In genomic region chr8:9200099-9200498, GRCm38 (mm10) we compare ENCODE assay signal across 16 mouse cellular contexts.
DNase-seq lines count a peak whose midpoint lies in the region; ATAC-seq lines count a peak whose summit lies in the region.
"Had no signal": no experiment of that assay in that cellular context is flagged by ENCODE, and none has a peak within 500 bp of the region (broad histone marks: within the 10 kb centered on the region; RNA-seq: fewer than 3 reads in every experiment).

No protein-coding gene starts in this region.

- ATAC-seq in forebrain, embryonic 16.5 days: peak; percentile 34; the same call in 1 of the 2 replicates
- no peak for ATAC-seq in forebrain, embryonic 13.5 days
- ATAC-seq in midbrain, embryonic 11.5 days (ENCODE audit: low FRiP score): peak; percentile 44; the same call in 1 of the 2 replicates
- no peak for ATAC-seq in midbrain, embryonic 14.5 days (ENCODE audit: low FRiP score, low TSS enrichment)
- ATAC-seq in limb, embryonic 13.5 days (ENCODE audit: low FRiP score, low read depth): 0 out of 2 replicates have a peak, but pooled peaks have one; percentile 24
- ATAC-seq in neural tube, embryonic 15.5 days (ENCODE audit: low FRiP score): peak; percentile 58; the same call in 1 of the 2 replicates
- ATAC-seq: CD4-positive, CD25-positive, alpha-beta regulatory T cell, adult 4 months; intestine, embryonic 16.5 days had no signal

- no peak overlapping the region for H3K9ac ChIP-seq in forebrain, embryonic 16.5 days (replicated peaks; ENCODE audit: low read depth, low read length)
- no peak overlapping the region for H3K9ac ChIP-seq in forebrain, embryonic 13.5 days
- H3K9ac ChIP-seq in midbrain, embryonic 11.5 days (ENCODE audit: low read length): no peak overlapping the region
- H3K9ac ChIP-seq in midbrain, embryonic 14.5 days (replicated peaks; ENCODE audit: low read length): no peak overlapping the region
- H3K9ac ChIP-seq in limb, embryonic 13.5 days: no peak overlapping the region
- H3K9ac ChIP-seq in neural tube, embryonic 15.5 days (replicated peaks): no peak overlapping the region

- H3K27me3 ChIP-seq in forebrain, embryonic 16.5 days (replicated peaks; ENCODE audit: control insufficient read depth, insufficient read depth, low read length): no peaks in the 10 kb centered on the region
- H3K27me3 ChIP-seq in forebrain, embryonic 13.5 days: no peaks in the 10 kb centered on the region
- H3K27me3 ChIP-seq in midbrain, embryonic 11.5 days (ENCODE audit: control insufficient read depth, insufficient read depth, low read length): no peaks in the 10 kb centered on the region
- H3K27me3 ChIP-seq in midbrain, embryonic 14.5 days (ENCODE audit: control insufficient read depth, insufficient read depth, low read length): no peaks in the 10 kb centered on the region
- H3K27me3 ChIP-seq in limb, embryonic 13.5 days: no peaks in the 10 kb centered on the region
- no peaks in the 10 kb centered on the region for H3K27me3 ChIP-seq in neural tube, embryonic 15.5 days (replicated peaks)

- no peaks in the 10 kb centered on the region; the same call in 1 of the 2 replicates for H3K4me1 ChIP-seq in forebrain, embryonic 16.5 days (replicated peaks; ENCODE audit: control insufficient read depth, insufficient read depth, low read length)
- peaks cover 12% of the 10 kb centered on the region for H3K4me1 ChIP-seq in forebrain, embryonic 13.5 days
- H3K4me1 ChIP-seq in midbrain, embryonic 11.5 days (ENCODE audit: control insufficient read depth, insufficient read depth, low read length): no peaks in the 10 kb centered on the region; the same call in 1 of the 2 replicates
- H3K4me1 ChIP-seq in midbrain, embryonic 14.5 days (ENCODE audit: control insufficient read depth, insufficient read depth, low read length): no peaks in the 10 kb centered on the region
- peaks cover 19% of the 10 kb centered on the region for H3K4me1 ChIP-seq in limb, embryonic 13.5 days
- no peaks in the 10 kb centered on the region for H3K4me1 ChIP-seq in neural tube, embryonic 15.5 days

- no peaks in the 10 kb centered on the region for H3K36me3 ChIP-seq in forebrain, embryonic 16.5 days (ENCODE audit: control insufficient read depth, insufficient read depth)
- H3K36me3 ChIP-seq in forebrain, embryonic 13.5 days (ENCODE audit: poor library complexity, severe bottlenecking): no peaks in the 10 kb centered on the region
- H3K36me3 ChIP-seq in midbrain, embryonic 11.5 days (ENCODE audit: control insufficient read depth, insufficient read depth, low read length): no peaks in the 10 kb centered on the region
- no peaks in the 10 kb centered on the region for H3K36me3 ChIP-seq in midbrain, embryonic 14.5 days (ENCODE audit: control insufficient read depth, insufficient read depth, low read length)
- H3K36me3 ChIP-seq in limb, embryonic 13.5 days: no peaks in the 10 kb centered on the region
- H3K36me3 ChIP-seq in neural tube, embryonic 15.5 days: no peaks in the 10 kb centered on the region

- no peaks in the 10 kb centered on the region for H3K9me3 ChIP-seq in forebrain, embryonic 16.5 days (ENCODE audit: control insufficient read depth, low read length)
- no peaks in the 10 kb centered on the region for H3K9me3 ChIP-seq in forebrain, embryonic 13.5 days (replicated peaks)
- H3K9me3 ChIP-seq in midbrain, embryonic 11.5 days (ENCODE audit: control insufficient read depth, low read length): no peaks in the 10 kb centered on the region
- no peaks in the 10 kb centered on the region for H3K9me3 ChIP-seq in midbrain, embryonic 14.5 days (ENCODE audit: control insufficient read depth, low read length)
- no peaks in the 10 kb centered on the region for H3K9me3 ChIP-seq in limb, embryonic 13.5 days
- no peaks in the 10 kb centered on the region for H3K9me3 ChIP-seq in neural tube, embryonic 15.5 days (replicated peaks)

- no peak overlapping the region for H3K27ac ChIP-seq in forebrain, embryonic 16.5 days (ENCODE audit: low read length)
- no peak overlapping the region for H3K27ac ChIP-seq in forebrain, embryonic 13.5 days
- H3K27ac ChIP-seq in midbrain, embryonic 11.5 days (ENCODE audit: low read depth, low read length): no peak overlapping the region
- no peak overlapping the region for H3K27ac ChIP-seq in midbrain, embryonic 14.5 days (replicated peaks; ENCODE audit: low read depth, low read length)
- no peak overlapping the region for H3K27ac ChIP-seq in limb, embryonic 13.5 days
- no peak overlapping the region for H3K27ac ChIP-seq in neural tube, embryonic 15.5 days (replicated peaks)
- H3K27ac ChIP-seq: left cerebral cortex, adult 2 months had no signal

- no peak overlapping the region for H3K4me3 ChIP-seq in forebrain, embryonic 16.5 days (replicated peaks; ENCODE audit: low read length)
- no peak overlapping the region for H3K4me3 ChIP-seq in forebrain, embryonic 13.5 days
- H3K4me3 ChIP-seq in midbrain, embryonic 11.5 days (ENCODE audit: low read depth, low read length): no peak overlapping the region
- no peak overlapping the region for H3K4me3 ChIP-seq in midbrain, embryonic 14.5 days (replicated peaks; ENCODE audit: low read depth, low read length)
- no peak overlapping the region for H3K4me3 ChIP-seq in limb, embryonic 13.5 days
- no peak overlapping the region for H3K4me3 ChIP-seq in neural tube, embryonic 15.5 days (replicated peaks)
- H3K4me3 ChIP-seq: left cerebral cortex, adult 2 months had no signal

- no peak overlapping the region for H3K4me2 ChIP-seq in forebrain, embryonic 16.5 days (ENCODE audit: low read length)
- no peak overlapping the region for H3K4me2 ChIP-seq in forebrain, embryonic 13.5 days
- H3K4me2 ChIP-seq in midbrain, embryonic 11.5 days: no peak overlapping the region
- no peak overlapping the region for H3K4me2 ChIP-seq in midbrain, embryonic 14.5 days (ENCODE audit: low read length)
- no peak overlapping the region for H3K4me2 ChIP-seq in limb, embryonic 13.5 days (replicated peaks)
- no peak overlapping the region for H3K4me2 ChIP-seq in neural tube, embryonic 15.5 days

- 93% methylated on average over 3 of the region's 3 CpGs for WGBS in forebrain, embryonic 16.5 days
- 83% methylated on average over 3 of the region's 3 CpGs for WGBS in forebrain, embryonic 13.5 days
- 91% methylated on average over 3 of the region's 3 CpGs for WGBS in midbrain, embryonic 11.5 days
- WGBS in midbrain, embryonic 14.5 days: 85% methylated on average over 3 of the region's 3 CpGs
- 86% methylated on average over 3 of the region's 3 CpGs for WGBS in limb, embryonic 13.5 days
- 90% methylated on average over 3 of the region's 3 CpGs for WGBS in neural tube, embryonic 15.5 days

- DNase-seq in midbrain, embryonic 11.5 days (ENCODE audit: low spot score, missing footprints): no peak
- no peak for DNase-seq in midbrain, embryonic 14.5 days
- DNase-seq in natural killer cell, adult 2 months (ENCODE audit: low spot score in 2 of 2): no peak
- DNase-seq: adrenal gland, postnatal 14 days; cerebellum, adult 9-10 months; kidney, postnatal 36 days; lung, postnatal 4 days; right cerebral cortex, postnatal 4 days; thymus, postnatal 14 days had no signal

Comparison
In these comparisons a context has a peak if more than half of its experiments do, and no peak if none do; other contexts are left out.
1. ATAC-seq: peak in forebrain, embryonic 16.5 days (single experiment), midbrain, embryonic 11.5 days (single experiment), limb, embryonic 13.5 days (single experiment) and neural tube, embryonic 15.5 days (single experiment); none in forebrain, embryonic 13.5 days (single experiment) and midbrain, embryonic 14.5 days (single experiment).